Mouse (Mus musculus): Measurements from ENCODE around the gene Mettl9. TPM values are rescaled to one million over a fixed set of nuclear protein-coding genes. Genes with fewer than 3 reads are reported as not detected.

Mettl9 gene
- total RNA-seq (2023) = 10 to 100 TPM; 21.1 to 23.3 TPM

GRCm38 (mm10) chr7:121033856-121034652, at the start of gene Mettl9:
Gene Mettl9, plus strand, starts transcription at chr7:121034445.

DNA sequence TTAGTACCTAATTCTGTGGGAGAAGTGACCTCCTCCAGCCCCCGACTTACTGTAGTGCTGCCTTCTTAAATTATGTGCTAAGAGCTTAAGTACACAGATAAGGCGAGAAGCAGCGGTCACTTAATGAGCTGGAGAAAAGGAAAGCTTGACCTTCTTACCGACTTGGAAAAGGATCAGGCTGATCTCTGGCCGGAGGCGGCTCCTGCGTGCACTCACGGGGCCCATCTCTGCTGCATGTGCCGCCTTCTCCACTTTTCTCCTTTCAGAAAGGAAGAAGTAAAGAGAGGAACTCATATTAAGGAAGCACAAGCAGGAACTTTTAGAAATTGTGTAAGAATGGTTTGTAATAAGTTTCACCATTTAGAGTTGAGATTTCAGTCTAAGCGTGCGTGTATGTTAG, 40.0 kb downstream of the Mettl9 start, which contains the start of gene Igsf6:
Igsf6 (minus strand) TSS at position 292 of the 400 bp plus-strand sequence.

DNA sequence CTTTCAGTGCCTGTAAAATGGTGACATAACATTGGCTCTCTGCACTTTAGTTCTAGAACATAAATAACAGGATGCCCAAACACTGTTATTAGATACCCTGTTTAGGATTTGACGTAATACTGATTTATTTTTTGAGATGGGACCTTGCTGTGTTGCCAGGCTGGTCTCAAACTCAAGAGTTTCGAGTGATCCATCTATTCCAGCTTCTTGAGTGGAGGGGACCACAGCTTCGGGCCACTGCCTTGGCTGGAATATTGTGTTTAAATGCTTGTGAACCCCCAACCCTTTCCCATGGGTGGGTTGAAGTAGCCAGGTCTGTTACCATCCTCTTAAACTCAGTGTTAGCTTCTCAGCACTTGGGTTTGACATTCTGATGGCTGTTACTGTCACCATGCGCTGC, 47.1 kb downstream of the Mettl9 start, which contains the start of gene Otoa:
Otoa (plus strand) TSS at position 301 of the 400 bp plus-strand sequence.

Other genes starting within 250 kb of the Mettl9 start
- not detected for gene Gm5737, start 222.1 kb upstream of the Mettl9 start, total RNA-seq (2023)
- gene Eef2k, start 191.6 kb upstream of the Mettl9 start, total RNA-seq (2023) = 10 to 100 TPM; 22.5 to 28.3 TPM
- 10 to 100 TPM; 39.0 to 44.5 TPM for gene Polr3e, start 116.7 kb upstream of the Mettl9 start, total RNA-seq (2023)
- gene Cdr2, start 52.1 kb upstream of the Mettl9 start, total RNA-seq (2023) = 1 to 10 TPM; 4.0 to 4.1 TPM
- not detected for gene Mfsd13b, start 51.9 kb upstream of the Mettl9 start, total RNA-seq (2023)
- gene Igsf6, start 40.1 kb downstream of the Mettl9 start, total RNA-seq (2023) = under 1 TPM in 1 of 2 experiments, not detected in 1; 0.81 TPM
- gene Otoa, start 47.2 kb downstream of the Mettl9 start, total RNA-seq (2023) = 1 to 10 TPM; 2.7 to 3.0 TPM